12 mouse cellular contexts compared by ENCODE assay signal in genomic region chr9:35430476-35430875, GRCm38 (mm10). TPM values are rescaled to one million over a fixed set of nuclear protein-coding genes. Genes with fewer than 3 reads are reported as not detected.
A peak's percentile ranks its signal among the peaks of the same experiment; 100 is the strongest.
DNase-seq lines count a peak whose midpoint lies in the region; ATAC-seq and TF ChIP-seq lines count a peak whose summit lies in the region.
"Had no signal": no experiment of that assay in that cellular context is flagged by ENCODE, and none has a peak within 500 bp of the region (broad histone marks: within the 10 kb centered on the region; RNA-seq: fewer than 3 reads in every experiment).

No protein-coding gene starts in this region.

- no peaks in the 10 kb centered on the region for H3K27me3 ChIP-seq in heart, embryonic 13.5 days (replicated peaks)
- H3K27me3 ChIP-seq in thymus, adult 2 months (ENCODE audit: control insufficient read depth, insufficient read depth, low read length), result no peaks in the 10 kb centered on the region
- no peaks in the 10 kb centered on the region for H3K27me3 ChIP-seq in forebrain, postnatal 0 days (ENCODE audit: insufficient read depth, low read length)
- H3K27me3 ChIP-seq in kidney, embryonic 15.5 days, result no peaks in the 10 kb centered on the region

- TF ChIP-seq CTCF in thymus, adult 2 months (IDR thresholded peaks at IDR 0.05; ENCODE audit: borderline replicate concordance, control insufficient read depth, extremely low read depth, insufficient read depth, low read length, poor library complexity), result no peak
- TF ChIP-seq CTCF in forebrain, postnatal 0 days (IDR thresholded peaks at IDR 0.05; ENCODE audit: low read depth), result no peak

- no peaks in the 10 kb centered on the region for H3K36me3 ChIP-seq in heart, embryonic 13.5 days
- H3K36me3 ChIP-seq in thymus, adult 2 months (ENCODE audit: control insufficient read depth, insufficient read depth, low read length), result no peaks in the 10 kb centered on the region
- H3K36me3 ChIP-seq in forebrain, postnatal 0 days (ENCODE audit: insufficient read depth), result no peaks in the 10 kb centered on the region
- no peaks in the 10 kb centered on the region for H3K36me3 ChIP-seq in kidney, embryonic 15.5 days
- H3K36me3 ChIP-seq: heart, embryonic 10.5 days had no signal

- no peak for TF ChIP-seq POLR2A in thymus, adult 2 months (IDR thresholded peaks at IDR 0.05; ENCODE audit: control insufficient read depth, extremely low read depth, insufficient read depth, low read length, poor library complexity)

- ATAC-seq in heart, embryonic 13.5 days (ENCODE audit: extremely low read depth, insufficient number of reproducible peaks, low FRiP score, low TSS enrichment), result no peak
- 0 out of 2 replicates have a peak, but pooled peaks have one; percentile 18 for ATAC-seq in forebrain, postnatal 0 days
- no peak for ATAC-seq in kidney, embryonic 15.5 days (replicated peaks; ENCODE audit: low FRiP score)

- no peak overlapping the region for H3K4me3 ChIP-seq in heart, embryonic 13.5 days
- H3K4me3 ChIP-seq in thymus, adult 2 months (ENCODE audit: control insufficient read depth, insufficient read depth, low read length), result no peak overlapping the region
- H3K4me3 ChIP-seq in forebrain, postnatal 0 days (ENCODE audit: low read depth, low read length), result no peak overlapping the region
- H3K4me3 ChIP-seq in kidney, embryonic 15.5 days (replicated peaks), result no peak overlapping the region
- H3K4me3 ChIP-seq: heart, embryonic 10.5 days had no signal

- DNase-seq in heart, adult 9 months (ENCODE audit: low spot score in 2 of 2), result no peak
- peak; percentile 23 for DNase-seq in thymus, postnatal 0 days (ENCODE audit: low spot score)
- DNase-seq in thymus, adult 2 months, result no peak
- no peak for DNase-seq in forebrain, postnatal 0 days
- no peak for DNase-seq in spleen, postnatal 36 days (ENCODE audit: low spot score in 2 of 2)
- DNase-seq: cerebellum, adult 11-12 months; kidney, adult 8-10 months; lung, embryonic 14.5 days; right cerebral cortex, postnatal 14 days had no signal

- H3K27ac ChIP-seq in heart, embryonic 13.5 days (replicated peaks), result peak overlapping the region; percentile 36; the same call in 1 of the 2 replicates
- H3K27ac ChIP-seq in thymus, adult 2 months (ENCODE audit: control insufficient read depth, insufficient read depth, low read length), result no peak overlapping the region
- no peak overlapping the region; the same call in 1 of the 2 replicates for H3K27ac ChIP-seq in forebrain, postnatal 0 days (ENCODE audit: low read depth, low read length)
- no peak overlapping the region for H3K27ac ChIP-seq in kidney, embryonic 15.5 days
- H3K27ac ChIP-seq: heart, embryonic 10.5 days had no signal

- WGBS in heart, embryonic 13.5 days, result 63% methylated on average over 8 of the region's 8 CpGs
- 74% methylated on average over 8 of the region's 8 CpGs for WGBS in thymus, adult 2 months
- 60% methylated on average over 8 of the region's 8 CpGs for WGBS in forebrain, postnatal 0 days
- 72% methylated on average over 8 of the region's 8 CpGs for WGBS in kidney, embryonic 15.5 days

- H3K9me3 ChIP-seq in heart, embryonic 13.5 days, result no peaks in the 10 kb centered on the region
- no peaks in the 10 kb centered on the region for H3K9me3 ChIP-seq in forebrain, postnatal 0 days (ENCODE audit: low read length)
- no peaks in the 10 kb centered on the region for H3K9me3 ChIP-seq in kidney, embryonic 15.5 days (replicated peaks)
- H3K9me3 ChIP-seq: heart, embryonic 10.5 days had no signal

- H3K4me1 ChIP-seq in heart, embryonic 13.5 days, result peaks cover 77% of the 10 kb centered on the region
- peaks cover 7% of the 10 kb centered on the region for H3K4me1 ChIP-seq in thymus, adult 2 months (replicated peaks; ENCODE audit: control insufficient read depth, insufficient read depth, low read length)
- H3K4me1 ChIP-seq in forebrain, postnatal 0 days (ENCODE audit: insufficient read depth), result peaks cover 24% of the 10 kb centered on the region
- H3K4me1 ChIP-seq in kidney, embryonic 15.5 days, result peaks cover 13% of the 10 kb centered on the region

- H3K4me2 ChIP-seq in heart, embryonic 13.5 days, result no peak overlapping the region
- H3K4me2 ChIP-seq in forebrain, postnatal 0 days (ENCODE audit: low read depth), result no peak overlapping the region
- H3K4me2 ChIP-seq in kidney, embryonic 15.5 days, result no peak overlapping the region
- H3K4me2 ChIP-seq: lung, embryonic 14.5 days had no signal

- H3K9ac ChIP-seq in heart, embryonic 13.5 days, result no peak overlapping the region
- H3K9ac ChIP-seq in forebrain, postnatal 0 days, result no peak overlapping the region
- no peak overlapping the region for H3K9ac ChIP-seq in kidney, embryonic 15.5 days
- H3K9ac ChIP-seq: lung, embryonic 14.5 days had no signal

RNA-seq across cellular contexts. Expression of gene Cdon, which starts 9.5 kb away (rescaled TPM):
- 5.0 and 5.4 TPM in 2 replicates for polyA plus RNA-seq in heart, embryonic 13.5 days (2015; fragmentation: Nextera tagmentation; extraction: Ambion mirVana)
- 1.5 and 2.0 TPM in 2 replicates for polyA plus RNA-seq in thymus, postnatal 0 days (2015; fragmentation: Nextera tagmentation; extraction: Ambion mirVana)
- polyA plus RNA-seq in thymus, adult 2 months (2012; rRNA removed), result 8.7 and 8.8 TPM in 2 replicates
- total RNA-seq in forebrain, postnatal 0 days (2014; rRNA removed), result 9.6 and 13.7 TPM in 2 replicates
- polyA plus RNA-seq in forebrain, postnatal 0 days (2015; fragmentation: Nextera tagmentation; extraction: Ambion mirVana), result 0.94 and 1.3 TPM in 2 replicates
- polyA plus RNA-seq in kidney, embryonic 15.5 days (2015; fragmentation: Nextera tagmentation; extraction: Ambion mirVana), result 4.0 and 4.2 TPM in 2 replicates
